Mouse (Mus musculus) regulatory T cell (primary cell): Measurements from ENCODE around the gene Bik.

ENCODE experiments used
- in situ Hi-C: fragments of 300-600 bp; cut with MboI, MseI; formaldehyde crosslinking; loops from one replicate; pipeline ENCODE4 v1.15.1; 2025; ENCODE audit warnings: high pct_unique_total_duplicates

Gene Bik

DNA sequence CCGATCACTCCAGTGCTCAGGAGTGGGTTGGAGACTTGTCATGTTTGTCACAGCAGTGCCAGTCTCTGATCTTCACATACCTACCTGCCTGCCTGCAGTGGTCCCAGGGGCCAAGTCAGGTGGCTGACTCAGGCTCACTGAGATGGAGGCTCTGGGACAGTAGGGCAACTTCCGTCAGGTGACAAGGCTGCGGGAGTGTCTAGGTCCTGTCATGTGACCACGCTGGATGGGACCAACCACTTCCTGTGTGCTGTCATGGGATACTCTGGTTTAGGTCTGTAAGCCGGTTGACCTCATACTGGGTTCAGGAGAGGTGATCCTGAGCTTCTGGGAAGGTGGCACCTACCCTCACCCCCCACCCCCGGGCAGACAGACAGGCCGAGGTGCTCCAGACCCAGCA is 19.4 kb downstream of the Bik start:
- in situ Hi-C loops: no loop called here

DNA sequence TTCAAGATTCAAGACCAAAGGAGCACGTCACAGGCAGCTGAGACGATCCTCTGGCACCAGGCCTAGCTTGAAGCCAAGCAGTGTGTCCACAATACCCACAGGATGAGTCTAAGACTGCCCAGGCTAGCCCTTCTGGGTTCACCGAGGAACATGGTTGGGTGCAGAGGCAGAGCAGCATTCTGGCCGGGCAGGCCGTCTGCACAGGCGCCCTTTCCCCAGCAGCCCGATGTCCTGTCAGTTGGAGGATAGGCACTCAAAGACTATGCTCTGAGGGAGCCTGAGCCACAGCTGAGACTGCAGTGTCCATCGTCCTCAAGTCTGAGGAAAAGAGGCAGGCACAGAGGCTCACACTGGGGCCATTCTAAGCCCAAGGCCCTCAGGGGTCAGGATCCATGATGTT is 20.5 kb downstream of the Bik start:
- in situ Hi-C loops: no loop called here

DNA sequence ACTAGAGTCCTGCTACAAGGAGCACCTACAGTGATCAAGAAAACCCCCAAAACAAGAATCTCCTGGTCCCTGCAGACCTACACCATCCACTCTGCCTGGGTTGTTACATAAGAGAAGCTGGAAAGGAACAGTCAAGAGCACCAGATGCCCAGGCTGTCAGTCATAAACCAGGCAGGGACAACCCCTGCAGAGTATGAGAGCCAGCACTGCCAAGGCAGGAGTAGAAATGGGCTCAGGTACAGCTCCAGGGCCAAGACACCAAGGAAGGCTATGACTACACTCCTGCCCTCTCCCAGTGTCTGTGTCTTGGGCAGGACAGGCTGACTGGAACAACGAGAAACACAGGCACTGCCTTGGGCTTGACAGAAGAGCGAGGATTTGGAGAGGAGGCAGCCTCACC is 23.5 kb downstream of the Bik start:
- in situ Hi-C loops: no loop called here

DNA sequence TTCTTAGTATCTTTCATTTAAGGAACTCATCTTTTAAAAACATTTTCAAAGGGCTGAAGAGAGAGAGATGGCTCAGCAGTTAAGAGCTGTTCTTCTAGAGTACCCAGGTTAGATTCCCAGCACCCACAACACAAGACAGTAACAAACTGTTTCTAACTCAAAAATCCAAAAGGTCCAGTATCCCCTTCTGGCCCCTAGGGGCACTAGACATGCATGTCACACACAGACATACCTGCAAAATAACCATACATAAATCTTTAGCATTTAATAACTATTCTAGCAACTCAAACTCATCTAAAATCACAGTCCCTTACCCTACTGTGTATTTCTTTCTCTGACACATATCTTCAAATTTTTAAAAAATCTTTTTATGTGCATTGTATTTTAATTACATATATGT is 27.2 kb downstream of the Bik start:
- in situ Hi-C loops: no loop called here

DNA sequence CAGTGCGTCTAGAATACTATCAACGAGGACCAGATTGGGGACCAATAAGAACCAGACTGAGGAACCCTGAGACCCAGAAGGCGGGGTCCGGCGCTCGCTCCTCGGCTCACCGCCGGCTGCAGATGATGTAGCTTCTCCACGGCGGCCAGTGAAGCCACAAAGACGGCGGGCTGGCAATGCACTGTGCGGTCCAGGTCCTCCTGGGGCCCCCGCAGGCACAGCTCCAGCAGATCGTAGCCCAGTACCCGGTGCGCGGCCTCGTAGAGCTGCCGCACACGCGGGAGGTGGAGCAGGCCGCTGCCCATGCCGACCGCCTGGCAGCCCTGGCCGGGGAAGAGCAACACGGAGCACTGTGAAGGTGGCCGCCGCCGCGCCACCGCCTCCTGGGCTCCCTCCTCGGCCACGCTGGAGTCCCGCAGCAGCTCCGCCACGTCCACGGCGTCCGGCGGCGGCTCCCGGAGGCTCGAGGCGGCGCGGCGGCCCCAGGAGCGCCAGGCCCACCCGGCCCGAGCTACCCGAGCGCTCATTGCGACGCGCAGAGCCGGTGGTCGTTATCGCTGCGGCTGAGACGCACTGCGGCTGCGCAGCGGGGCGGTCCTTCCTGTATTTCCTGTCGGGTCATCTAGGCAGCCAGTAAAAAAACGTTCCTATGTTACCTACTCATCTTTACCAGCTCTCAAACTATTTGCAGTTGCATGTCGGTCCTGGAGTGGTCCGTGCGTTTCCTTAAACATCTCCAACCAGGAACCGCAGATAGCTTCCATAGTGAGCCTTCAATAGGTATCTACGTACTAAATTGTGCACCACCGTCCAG is 28.7 kb downstream of the Bik start:
- in situ Hi-C loops: no loop called here

DNA sequence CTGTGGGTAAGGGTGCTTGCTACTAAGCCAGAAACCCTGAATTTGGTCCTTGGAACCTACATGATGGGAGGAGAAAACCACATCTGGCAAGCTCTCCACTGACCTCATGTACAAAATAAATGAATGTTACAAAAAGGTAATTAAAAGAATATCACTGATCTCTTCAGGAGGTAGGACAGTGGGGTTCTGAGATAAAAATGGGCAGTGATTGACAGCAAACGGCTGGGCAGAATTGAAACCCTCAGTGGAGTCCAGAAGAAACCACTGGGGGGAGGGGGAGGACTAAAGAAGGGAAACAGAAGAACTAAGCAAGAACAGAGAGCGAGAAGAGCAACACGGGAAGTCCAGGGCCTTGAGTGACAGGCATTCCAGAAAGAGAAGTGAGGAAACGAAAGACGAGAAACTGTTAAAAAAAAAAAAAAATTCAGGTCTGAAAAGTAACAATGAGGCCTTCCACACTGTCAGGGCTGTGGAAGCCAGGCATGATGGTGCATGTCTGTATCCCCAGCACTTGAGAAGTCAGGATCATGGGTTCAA is 34.3 kb downstream of the Bik start:
- in situ Hi-C loops: no loop called here

DNA sequence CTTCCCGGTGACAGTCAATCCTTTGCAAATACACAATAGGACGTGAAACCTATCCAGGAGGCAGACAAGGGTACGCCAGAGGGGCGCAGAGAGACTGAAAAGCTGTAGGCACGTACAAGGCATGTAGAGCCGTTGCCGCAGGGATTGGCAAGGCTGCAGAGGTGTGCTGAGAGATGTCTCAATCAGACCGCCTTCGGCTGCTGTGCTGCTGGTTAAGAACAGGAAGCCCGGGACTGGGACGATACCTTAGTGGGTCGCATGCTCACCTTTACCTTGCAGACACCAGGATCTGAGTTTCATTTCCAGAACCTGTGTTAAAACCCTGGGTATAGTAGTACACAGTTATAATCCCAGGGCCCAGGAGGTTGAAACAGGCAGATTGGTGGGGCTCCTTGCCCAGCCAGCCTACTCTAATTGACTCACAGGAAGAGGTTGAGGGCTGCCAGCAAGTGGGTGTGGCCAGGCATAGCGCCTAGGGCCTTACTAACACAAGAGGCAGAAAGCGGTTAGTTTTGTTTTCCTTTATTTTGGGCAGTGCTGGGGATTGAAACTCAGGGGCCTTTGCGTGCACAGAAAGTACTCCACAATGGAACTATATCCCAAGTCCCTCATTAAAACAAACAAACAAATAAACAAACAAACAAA is 36.1 kb downstream of the Bik start:
- in situ Hi-C loops: no loop called here

DNA sequence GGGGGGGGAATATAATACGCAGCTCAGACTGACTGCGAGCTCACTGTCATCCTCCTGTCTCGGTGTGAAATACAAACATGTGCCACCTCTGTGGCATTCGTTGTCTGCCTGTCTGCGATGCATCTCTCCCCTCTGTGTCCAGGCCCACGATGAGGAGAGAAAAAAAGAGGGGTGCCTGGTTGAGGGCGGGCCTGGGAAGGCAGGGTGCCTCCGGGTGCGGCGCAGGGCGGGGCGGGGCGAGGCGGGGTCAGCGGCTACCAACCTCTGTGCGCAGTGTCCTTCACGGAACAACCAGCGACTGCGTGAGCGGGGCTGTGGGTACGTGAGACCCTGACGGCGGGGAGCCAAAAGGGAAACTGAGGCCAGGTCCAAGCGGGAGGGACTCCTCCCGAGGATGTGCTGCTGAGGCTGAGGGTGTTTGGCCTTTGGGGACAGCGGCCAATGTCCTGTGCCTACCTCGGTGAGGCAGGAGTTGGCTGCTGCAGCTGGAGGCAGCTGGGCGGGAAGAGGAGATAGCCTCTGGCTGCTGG is 36.7 kb downstream of the Bik start, which contains the start of the genes Tspo and Mcat:
Tspo (plus strand) TSS at position 266 of the 530 bp plus-strand sequence.
Mcat (minus strand) TSS at position 461 of the 530 bp plus-strand sequence.
- in situ Hi-C loops: no loop called here

DNA sequence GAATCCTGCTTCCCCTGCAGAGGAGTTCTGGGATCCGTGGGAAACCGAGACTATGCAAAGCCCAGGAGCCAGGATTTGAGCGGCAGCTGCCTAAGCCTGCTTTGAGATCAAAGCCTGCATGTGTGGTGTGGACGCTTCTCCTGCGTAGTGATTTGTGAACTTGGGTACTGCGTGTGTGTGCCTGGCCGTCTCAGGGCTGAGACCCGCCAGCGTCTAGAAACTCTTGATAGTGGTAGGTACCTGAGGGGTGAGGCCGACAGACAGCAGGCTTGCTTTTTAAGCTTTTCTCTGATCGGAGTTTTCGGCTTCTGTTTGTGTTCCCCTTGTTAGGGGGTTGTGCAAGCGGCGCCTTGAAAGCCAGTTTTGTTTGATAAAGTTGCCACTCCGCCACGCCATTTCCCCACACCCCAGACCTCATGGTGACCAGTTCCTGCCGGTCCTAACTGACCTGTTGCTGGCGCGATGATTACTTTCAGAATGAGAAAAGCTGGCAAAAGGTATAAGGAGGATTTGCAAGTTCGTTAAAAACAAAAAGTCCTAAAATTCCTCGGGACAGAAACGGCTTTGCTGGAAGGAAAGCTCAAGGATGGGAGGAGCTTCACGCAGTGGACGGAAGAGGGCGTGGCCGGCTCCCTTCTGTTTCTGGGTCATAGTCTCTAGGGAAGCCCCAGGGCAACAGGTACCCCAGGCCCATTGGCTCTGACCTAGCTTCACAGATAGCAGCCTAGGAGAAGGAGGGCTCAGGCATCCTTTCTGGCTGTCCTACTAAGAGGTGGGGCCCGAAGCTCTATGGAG is 37.4 kb downstream of the Bik start:
- in situ Hi-C loops: no loop called here

DNA sequence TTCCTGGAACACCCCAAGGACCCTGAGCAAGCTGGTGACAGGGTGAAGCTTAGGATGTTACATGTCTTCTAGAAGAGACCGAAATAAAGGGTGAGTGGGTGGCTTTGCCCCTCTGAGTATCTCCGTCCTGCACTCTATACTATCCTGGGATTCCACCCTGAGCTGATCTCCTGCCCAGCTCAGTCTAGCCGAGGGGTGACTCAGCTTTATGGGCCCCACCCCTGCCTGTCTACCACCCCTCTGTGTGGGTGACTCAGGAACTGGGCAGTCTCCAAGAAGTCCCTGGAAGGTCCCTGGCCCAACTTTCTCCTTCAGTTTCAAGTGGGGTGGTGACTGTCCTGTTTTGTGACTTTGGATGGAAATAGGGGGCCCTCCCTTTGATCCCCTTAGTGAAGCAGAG is 38.8 kb downstream of the Bik start:
- in situ Hi-C loops: no loop called here

DNA sequence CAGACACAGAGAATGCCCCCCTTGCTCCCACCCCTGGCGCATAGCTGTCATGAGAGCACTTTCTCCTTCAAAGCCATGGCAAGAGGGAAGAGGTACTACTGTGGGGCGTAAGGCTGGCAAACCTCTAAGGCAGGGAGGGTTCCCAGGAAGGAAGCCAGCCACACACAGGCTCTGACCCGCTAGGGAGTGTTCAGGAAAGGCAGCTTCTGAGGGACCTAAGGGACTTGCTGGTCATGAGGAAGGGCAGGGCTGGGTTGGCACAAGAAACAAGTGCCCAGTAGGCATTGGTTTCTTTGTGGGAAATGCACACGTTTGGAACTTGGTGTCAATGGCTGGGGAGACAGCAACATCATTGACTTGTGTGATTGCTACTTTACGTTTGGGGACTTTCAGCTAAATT is 39.3 kb downstream of the Bik start:
- in situ Hi-C loops: no loop called here

DNA sequence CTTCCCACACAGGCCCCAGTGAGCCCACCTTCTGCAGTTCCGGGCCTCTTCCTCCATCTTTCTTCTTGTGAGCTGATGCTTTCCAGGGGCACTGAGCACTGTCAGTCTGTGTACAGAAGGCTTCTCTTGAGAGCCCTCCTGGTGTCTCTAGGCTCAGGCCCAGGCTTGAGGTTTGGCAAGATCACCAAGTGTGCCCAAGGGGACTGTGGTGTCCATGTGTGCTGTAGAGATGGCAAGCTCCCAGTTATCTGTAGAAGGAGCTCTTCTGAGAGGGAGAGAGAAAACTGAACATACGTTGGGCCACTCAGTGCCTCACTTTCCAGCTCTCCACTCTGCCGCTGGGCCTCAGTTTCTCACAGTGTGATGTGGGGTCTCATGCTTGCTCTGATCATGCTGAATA is 41.1 kb downstream of the Bik start:
- in situ Hi-C loops: no loop called here

DNA sequence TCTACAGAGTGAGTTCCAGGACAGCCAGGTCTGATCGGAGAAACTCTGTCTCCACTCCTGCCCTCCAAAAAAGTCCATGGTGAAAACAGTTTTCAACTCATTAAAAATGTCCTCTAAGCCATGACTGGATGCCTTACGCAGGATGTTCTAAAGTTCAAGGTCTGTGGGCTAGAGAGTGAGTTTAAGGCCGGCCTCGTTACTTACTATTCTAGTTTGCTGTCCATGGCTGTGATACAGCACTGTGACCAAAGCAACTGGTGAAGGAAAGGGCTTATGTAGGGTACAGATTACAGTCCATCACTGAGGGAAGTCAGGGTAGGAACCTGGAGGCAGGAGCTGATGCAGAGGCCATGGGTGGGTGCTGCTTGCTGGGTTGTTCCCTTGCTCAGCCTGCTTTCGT is 41.9 kb downstream of the Bik start:
- in situ Hi-C loops: no loop called here

DNA sequence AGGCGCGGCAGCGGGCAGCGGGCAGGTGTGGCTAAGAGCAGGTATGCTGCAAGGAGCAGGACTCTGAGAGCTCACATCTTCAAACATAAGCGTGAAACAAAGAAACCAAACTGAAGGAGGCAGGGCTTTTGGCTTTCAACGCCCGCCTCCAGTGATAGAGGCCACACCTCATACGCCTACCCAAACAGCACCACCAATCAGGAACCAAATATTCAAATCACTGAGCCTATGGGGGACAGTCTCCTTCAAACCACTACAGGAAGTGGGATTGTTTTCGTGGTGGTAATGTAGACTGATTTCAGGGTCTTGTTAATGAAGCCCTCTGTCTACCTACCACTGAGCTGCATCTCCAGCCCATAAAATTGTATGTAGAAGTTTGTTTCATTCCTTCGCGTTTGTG is 43.0 kb downstream of the Bik start:
- in situ Hi-C loops: no loop called here

DNA sequence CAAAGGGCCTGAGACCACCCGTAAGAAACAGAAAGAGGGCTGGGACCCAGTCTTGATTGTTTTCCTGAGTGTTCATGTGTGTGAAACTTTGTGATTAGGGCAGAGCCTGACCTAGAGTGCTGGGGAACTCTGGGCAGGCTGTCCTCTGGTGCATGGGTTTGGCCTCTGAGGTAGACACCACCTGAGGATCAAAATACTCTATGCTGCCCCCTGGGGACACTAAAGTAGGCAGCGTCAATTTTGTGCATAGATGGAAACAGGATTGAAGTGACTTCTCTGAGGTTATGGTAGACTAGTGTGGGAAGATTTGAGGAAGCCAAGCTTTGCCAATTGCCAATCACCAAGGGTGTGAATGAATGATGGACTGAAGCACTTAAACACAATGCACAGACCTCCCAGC is 44.0 kb downstream of the Bik start:
- in situ Hi-C loops: no loop called here

DNA sequence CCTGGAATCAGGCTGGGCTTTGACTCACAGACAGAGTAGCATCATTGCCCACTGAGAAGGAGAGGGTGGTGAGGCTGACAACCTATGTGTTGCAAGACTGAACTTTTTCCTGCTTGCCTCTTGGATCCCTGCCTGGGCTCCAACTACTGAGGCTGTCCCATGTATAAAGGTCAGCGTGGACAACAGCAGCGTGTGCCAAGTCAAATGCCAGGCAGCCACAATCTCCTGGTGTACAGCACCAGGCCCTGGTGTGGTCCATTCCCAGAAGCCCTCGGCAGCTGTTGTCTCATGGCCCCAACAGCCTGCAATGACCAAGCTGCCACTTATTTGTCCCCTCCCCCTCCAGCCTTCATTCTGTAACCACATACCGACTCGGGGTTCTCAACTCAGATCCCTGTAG is 45.0 kb downstream of the Bik start:
- in situ Hi-C loops: no loop called here

DNA sequence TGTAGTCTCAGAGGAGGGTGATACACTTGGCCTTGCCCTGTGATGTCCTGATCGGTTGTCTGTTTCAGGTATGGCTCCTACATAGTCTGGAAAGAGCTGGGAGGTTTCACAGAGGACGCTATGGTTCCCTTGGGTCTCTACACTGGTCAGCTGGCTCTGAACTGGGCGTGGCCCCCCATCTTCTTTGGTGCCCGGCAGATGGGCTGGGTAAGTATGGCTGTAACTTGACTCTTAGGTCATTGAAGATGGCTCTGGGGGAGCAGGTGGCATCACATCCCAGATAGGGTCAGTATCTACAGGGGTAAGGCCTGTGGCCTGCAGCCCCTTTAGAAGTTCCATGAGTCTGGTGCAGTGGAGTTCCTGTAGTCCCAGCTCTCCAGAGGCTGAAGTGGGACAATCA is 45.5 kb downstream of the Bik start:
- in situ Hi-C loops: no loop called here

DNA sequence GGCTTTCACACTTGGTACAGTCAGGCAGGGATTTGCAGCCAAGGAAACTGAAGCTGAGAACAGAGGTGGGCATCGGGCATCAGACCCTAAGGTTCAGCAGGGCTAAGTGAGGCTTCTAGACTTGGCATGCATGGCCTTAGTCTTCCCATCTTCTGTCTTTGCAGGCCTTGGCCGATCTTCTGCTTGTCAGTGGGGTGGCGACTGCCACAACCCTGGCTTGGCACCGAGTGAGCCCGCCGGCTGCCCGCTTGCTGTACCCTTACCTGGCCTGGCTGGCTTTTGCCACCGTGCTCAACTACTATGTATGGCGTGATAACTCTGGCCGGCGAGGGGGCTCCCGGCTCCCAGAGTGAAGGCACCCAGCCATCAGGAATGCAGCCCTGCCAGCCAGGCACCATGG is 46.9 kb downstream of the Bik start:
- in situ Hi-C loops: no loop called here

DNA sequence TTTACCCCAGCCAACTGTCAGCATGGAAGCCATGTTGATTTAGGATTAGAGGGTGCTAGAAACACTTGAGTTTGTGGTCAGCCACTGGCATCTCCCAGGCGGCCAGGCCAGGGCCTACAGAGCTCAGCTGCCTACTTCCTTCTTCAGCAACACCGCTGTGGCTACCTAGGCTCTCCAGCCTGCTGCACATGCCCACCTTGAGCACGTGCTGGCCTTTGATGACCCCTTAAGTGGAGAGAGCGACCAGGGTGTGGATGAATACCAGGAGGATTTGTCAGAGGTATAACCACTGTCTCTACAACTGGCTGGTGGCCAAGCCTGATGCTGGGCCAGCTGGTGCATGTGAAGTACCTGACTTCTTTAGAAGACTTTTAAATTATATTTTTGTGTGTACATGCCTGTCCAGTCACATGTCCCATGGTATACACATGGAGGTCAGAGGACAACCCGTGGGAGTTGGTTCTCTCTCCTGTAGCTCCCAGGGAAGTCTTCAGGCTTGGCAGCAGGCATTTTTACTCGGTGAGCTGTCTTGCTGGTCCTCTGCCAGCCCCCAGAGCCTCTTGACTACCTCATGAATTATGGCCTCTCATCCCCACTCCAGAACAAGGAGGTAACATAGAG is 48.2 kb downstream of the Bik start:
- in situ Hi-C loops: no loop called here

DNA sequence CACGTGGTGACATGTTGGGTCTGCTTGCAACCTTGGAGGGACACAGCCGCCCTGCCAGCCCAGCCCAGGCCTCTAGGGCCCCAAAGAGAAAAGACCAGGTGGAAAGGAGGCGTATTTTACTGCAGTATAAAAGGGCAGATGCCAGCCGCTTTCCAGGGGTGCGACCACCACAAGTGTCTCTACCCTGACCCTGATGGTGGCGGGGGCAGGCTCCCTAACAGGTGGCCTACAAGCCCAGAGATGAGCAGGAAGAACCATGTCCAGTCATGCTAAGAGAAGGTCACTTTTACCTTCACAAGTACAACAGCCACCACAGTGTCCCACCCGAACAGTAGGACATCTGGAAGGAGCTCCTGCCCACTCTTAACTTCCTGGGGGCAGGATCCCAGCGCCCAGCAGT is 48.9 kb downstream of the Bik start:
- in situ Hi-C loops: no loop called here

DNA sequence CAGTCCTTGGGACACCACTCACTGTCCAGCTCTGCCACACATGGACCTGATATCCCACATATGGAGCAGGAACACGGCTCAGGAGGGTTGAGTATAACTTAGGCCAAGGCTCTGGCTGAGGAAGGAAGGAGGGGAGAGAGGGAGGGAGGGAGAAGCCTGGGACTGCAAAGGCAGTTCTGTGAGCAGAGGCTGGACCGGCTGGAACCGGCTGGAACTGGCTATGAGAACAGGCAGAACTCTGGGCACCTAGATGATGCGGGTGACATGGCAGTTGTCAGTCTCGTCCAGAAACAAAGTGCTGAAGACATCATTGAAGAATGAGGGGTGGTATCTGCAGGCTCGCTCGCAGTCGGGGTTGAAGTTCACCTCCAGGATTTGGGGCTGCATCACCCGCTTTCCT is 50.0 kb downstream of the Bik start:
- in situ Hi-C loops: no loop called here

DNA sequence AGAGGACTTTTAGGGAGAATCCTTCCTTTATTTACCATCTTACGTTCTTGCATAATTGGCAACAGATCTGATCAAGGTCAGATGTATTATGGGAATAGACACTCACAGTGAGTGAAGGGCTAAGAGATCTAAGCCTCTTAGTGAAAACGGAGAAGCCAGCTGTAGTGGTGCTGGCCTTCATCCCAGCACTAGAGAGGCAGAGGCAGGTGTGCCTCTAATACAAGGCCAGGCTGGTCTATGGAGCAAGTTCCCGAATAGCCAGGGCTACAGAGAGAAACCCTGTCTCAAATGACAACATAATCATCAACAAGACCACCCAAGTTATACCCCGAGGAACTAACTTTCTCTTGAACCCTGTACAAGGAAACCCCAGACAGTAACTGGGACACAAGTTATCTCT is 56.3 kb downstream of the Bik start:
- in situ Hi-C loops: no loop called here
